Mouse (Mus musculus) brown adipose tissue, adult 24 weeks (tissue): ENCODE results near the gene Unc13c. TPM values are rescaled to one million over a fixed set of nuclear protein-coding genes. Genes with fewer than 3 reads are reported as not detected.

Experiments used
- H3K27ac ChIP-seq: fragments of 200-500 bp; replicated peaks from 2 replicates; pipeline ENCODE4 v1.5.1; 2012; ENCODE audit warnings: low read depth, mild to moderate bottlenecking, low read length
- H3K4me1 ChIP-seq: fragments of 200-500 bp; 2 replicates; pipeline ENCODE4 v1.6.1; 2012; ENCODE audit warnings: low read length, mixed read lengths; ENCODE audit not compliant: control insufficient read depth, insufficient read depth, insufficient read length
- H3K4me3 ChIP-seq: fragments of 200-500 bp; 2 replicates; pipeline ENCODE4 v1.5.1; 2012; ENCODE audit warnings: low read depth, mild to moderate bottlenecking, low read length, moderate library complexity; ENCODE audit not compliant: insufficient read depth
- polyA plus RNA-seq: library from polyadenylated mRNA; stranded (reverse); fragments of >200 nt; gene quantifications from 2 replicates; pipeline ENCODE4 v1.2.4, GENCODE M21; 2012; ENCODE audit not compliant: missing spikeins, insufficient read depth, insufficient read length

Gene Unc13c
- polyA plus RNA-seq, 1 experiment = not detected

GRCm38 (mm10) chr9:73565558-73565957, 403.2 kb downstream of the Unc13c start:
- Histone ChIP-seq H3K27ac (no peak overlapping the region), H3K4me3 (no peak overlapping the region), H3K4me1 (no peaks in the 10 kb centered on the region)

GRCm38 (mm10) chr9:73560037-73560436, 408.7 kb downstream of the Unc13c start:
- Histone ChIP-seq H3K4me3 (no peak overlapping the region), H3K4me1 (no peaks in the 10 kb centered on the region), H3K27ac (no peak overlapping the region)

- Histone ChIP-seq H3K4me3 (no peak overlapping the region), H3K4me1 (no peaks in the 10 kb centered on the region), H3K27ac (no peak overlapping the region)
Measured at GRCm38 (mm10) chr9:73557805-73558204, 411.0 kb downstream of the Unc13c start.

- H3K4me1 ChIP-seq = no peaks in the 10 kb centered on the region
- no peak overlapping the region for H3K27ac ChIP-seq
- no peak overlapping the region for H3K4me3 ChIP-seq
Measured at GRCm38 (mm10) chr9:73555354-73555753, 413.4 kb downstream of the Unc13c start.

- Histone ChIP-seq H3K27ac (no peak overlapping the region), H3K4me1 (no peaks in the 10 kb centered on the region), H3K4me3 (no peak overlapping the region)
Measured at GRCm38 (mm10) chr9:73472568-73472967, 496.2 kb downstream of the Unc13c start.

- Histone ChIP-seq H3K4me3 (no peak overlapping the region), H3K27ac (no peak overlapping the region), H3K4me1 (no peaks in the 10 kb centered on the region)
Measured at GRCm38 (mm10) chr9:73462027-73462426, 506.7 kb downstream of the Unc13c start.

GRCm38 (mm10) chr9:73450009-73450408, 518.8 kb downstream of the Unc13c start:
- Histone ChIP-seq H3K27ac (no peak overlapping the region), H3K4me3 (no peak overlapping the region)

GRCm38 (mm10) chr9:73449216-73449615, 519.5 kb downstream of the Unc13c start:
- Histone ChIP-seq H3K4me1 (no peaks in the 10 kb centered on the region), H3K27ac (no peak overlapping the region), H3K4me3 (no peak overlapping the region)

More at GRCm38 (mm10) chr9:73450009-73450408, 518.8 kb downstream of the Unc13c start:
- H3K4me1 ChIP-seq = no peaks in the 10 kb centered on the region

GRCm38 (mm10) chr9:73431925-73432324, 536.8 kb downstream of the Unc13c start:
- Histone ChIP-seq H3K4me1 (no peaks in the 10 kb centered on the region), H3K27ac (no peak overlapping the region), H3K4me3 (no peak overlapping the region)

Other genes starting within 250 kb of the Unc13c start
- gene Wdr72, start 141.4 kb upstream of the Unc13c start, polyA plus RNA-seq = not detected in 2 replicates